Mouse (Mus musculus): ENCODE measurements around the gene Fam187a. TPM values are rescaled to one million over a fixed set of nuclear protein-coding genes. Genes with fewer than 3 reads are reported as not detected.
A peak's percentile ranks its signal among the peaks of the same experiment; 100 is the strongest.

The Fam187a gene
- 0.06 TPM in 1 of 2 replicates, not detected in the other for polyA plus RNA-seq (2015; fragmentation: Nextera tagmentation; extraction: Ambion mirVana)

DNA sequence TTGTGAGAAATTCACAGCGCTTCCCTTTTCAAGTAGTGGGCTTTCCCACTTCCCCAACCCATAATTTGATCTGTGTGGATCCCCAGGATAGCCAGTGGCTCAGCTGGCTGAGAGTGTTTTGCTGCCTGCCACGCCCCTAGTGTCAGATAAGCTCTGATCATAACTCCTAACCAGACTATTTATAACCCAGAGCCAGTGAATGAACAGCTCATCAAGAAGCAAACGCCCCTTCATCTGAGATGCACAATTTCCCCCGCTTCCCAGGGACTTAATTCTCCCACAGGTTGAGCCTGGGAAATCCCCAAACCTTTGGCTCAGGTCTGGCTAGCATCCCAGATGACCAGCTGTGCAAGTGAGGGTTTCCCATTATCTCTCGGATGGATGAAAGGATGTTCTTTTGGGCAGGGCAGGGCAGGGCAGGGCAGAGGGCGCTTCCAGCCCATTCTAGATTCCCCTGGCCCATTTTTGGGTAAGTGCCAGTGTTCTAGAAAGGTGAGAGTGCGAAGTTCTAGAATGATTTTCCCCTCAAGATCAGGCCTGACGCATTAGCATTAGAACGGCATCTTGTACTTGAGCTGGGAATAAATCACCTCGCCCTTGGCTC lies at the start of gene Fam187a:
TSS of gene Fam187a (plus strand) at position 554 of the 604 bp plus-strand sequence.
- Histone ChIP-seq H3K4me3 (replicated peaks) (no peak within 1 kb of the TSS), H3K9me3 (replicated peaks) (no peaks in the 10 kb centered on the region), H3K4me2 (no peak within 1 kb of the TSS), H3K4me1 (replicated peaks) (peaks cover 37% of the 10 kb centered on the region), H3K9ac (no peak within 1 kb of the TSS), H3K36me3 (no peaks in the 10 kb centered on the region), H3K27me3 (peaks cover 66% of the 10 kb centered on the region), H3K27ac (0 out of 2 replicates have a peak within 1 kb of the TSS, but pooled peaks have one; percentile 2)
- WGBS (ENCODE audit: insufficient replicate concordance), result 44% methylated on average over 10 of the region's 10 CpGs
- DNase-seq, result no peak
- ATAC-seq (ENCODE audit: low read depth), result no peak

DNA sequence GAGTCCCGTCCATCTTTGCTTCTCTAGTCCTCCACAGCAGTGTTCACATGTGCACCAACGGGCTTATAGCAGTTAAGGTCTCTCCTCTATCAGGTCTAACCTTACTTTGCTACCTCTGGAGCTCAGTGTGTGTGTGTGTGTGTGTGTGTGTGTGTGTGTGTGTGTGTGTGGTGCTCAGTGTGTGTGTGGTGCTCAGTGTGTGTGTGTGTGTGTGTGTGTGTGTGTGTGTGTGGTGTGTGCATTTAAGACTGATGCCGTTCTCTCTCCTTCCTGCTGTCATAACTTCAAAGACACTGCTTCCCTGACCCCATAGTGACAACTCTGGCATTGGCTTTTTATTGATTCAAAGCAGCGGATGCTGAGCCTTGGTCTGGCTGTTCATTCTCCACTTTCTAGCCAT lies 49.4 kb upstream of the Fam187a start, which contains the start of gene Higd1b:
TSS of gene Higd1b (plus strand) at position 301 of the 400 bp plus-strand sequence.
- Histone ChIP-seq H3K4me1 (replicated peaks) (no peaks in the 10 kb centered on the region), H3K9me3 (replicated peaks) (no peaks in the 10 kb centered on the region), H3K9ac (no peak within 1 kb of the TSS), H3K36me3 (peaks cover 43% of the 10 kb centered on the region), H3K27ac (no peak within 1 kb of the TSS), H3K27me3 (0 out of 2 replicates have a peak, but pooled peaks cover 8% of the 10 kb centered on the region), H3K4me3 (replicated peaks) (no peak within 1 kb of the TSS), H3K4me2 (no peak within 1 kb of the TSS)
- WGBS (ENCODE audit: insufficient replicate concordance), result 76% methylated on average over 4 of the region's 4 CpGs
- ATAC-seq (ENCODE audit: low read depth) (no peak), DNase-seq (no peak)

DNA sequence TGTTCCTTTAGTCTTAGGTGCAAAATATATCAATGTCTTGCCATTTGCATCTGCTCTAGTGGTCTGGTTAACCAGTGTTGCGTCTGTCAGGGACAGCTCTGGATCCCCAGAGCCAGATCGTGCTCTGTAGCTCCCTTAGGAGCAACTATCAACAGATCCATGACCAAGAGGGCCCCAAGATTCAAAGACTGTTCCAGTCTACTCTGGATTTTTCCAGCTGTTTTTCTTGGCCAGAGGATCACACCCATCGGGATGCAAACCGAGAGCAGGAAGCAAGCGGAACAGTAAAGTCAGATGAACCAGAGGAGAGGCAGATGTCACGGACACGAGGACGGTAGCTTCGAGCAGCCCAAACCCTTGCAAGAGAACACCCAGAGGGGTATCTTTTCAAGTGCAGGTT lies 48.8 kb upstream of the Fam187a start:
- ATAC-seq (ENCODE audit: low read depth) (no peak), DNase-seq (no peak)
- WGBS (ENCODE audit: insufficient replicate concordance), result 80% methylated on average over 9 of the region's 9 CpGs
- Histone ChIP-seq H3K36me3 (peaks cover 48% of the 10 kb centered on the region), H3K4me3 (replicated peaks) (no peak overlapping the region), H3K27me3 (0 out of 2 replicates have a peak, but pooled peaks cover 3% of the 10 kb centered on the region), H3K4me1 (replicated peaks) (no peaks in the 10 kb centered on the region), H3K27ac (no peak overlapping the region), H3K9ac (no peak overlapping the region), H3K4me2 (no peak overlapping the region), H3K9me3 (replicated peaks) (no peaks in the 10 kb centered on the region)

DNA sequence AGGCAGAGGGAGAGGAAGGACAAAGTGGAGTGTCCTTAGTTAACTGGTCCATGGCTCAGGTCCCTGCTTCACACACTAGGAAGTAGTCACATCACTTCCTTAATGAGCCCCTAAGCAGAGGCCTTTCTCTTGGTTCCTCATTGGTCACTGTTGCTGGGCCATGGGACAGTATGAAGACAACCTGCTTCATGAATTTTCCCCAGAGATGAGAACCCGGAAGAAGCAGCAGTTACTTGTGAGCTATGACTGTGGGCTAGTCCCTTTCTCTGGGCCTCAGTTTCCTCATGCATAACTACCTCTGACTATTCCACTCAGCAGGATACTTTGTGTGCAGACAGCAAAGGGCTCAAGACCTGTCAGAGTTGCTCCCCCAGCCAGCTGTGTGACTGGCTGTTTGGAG lies 47.6 kb upstream of the Fam187a start:
- 79% methylated on average over 1 of the region's 1 CpGs for WGBS (ENCODE audit: insufficient replicate concordance)
- Histone ChIP-seq H3K36me3 (peaks cover 61% of the 10 kb centered on the region), H3K9me3 (replicated peaks) (no peaks in the 10 kb centered on the region), H3K27me3 (no peaks in the 10 kb centered on the region), H3K9ac (no peak overlapping the region), H3K4me1 (replicated peaks) (no peaks in the 10 kb centered on the region), H3K4me3 (replicated peaks) (no peak overlapping the region), H3K4me2 (no peak overlapping the region), H3K27ac (no peak overlapping the region)
- DNase-seq (no peak), ATAC-seq (ENCODE audit: low read depth) (no peak)

DNA sequence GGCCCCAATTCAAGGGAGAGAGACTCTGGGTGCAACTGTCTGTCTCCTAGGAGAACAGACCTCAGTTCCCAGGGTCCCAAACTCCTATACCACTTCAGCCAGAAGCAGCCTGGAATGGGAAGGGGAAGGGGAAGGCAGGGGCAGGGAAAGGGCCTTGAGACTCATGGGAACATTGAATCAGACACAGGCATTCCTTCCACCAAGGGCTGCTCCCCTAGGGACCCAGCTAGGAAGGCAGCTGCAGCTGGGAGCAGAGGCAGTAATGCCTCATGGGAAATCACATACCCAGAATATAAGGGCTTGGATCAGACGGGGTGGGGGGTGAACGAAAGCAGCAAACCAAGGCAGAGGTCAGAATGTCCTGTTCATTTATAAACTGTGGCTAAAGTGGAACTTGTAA lies 46.8 kb upstream of the Fam187a start:
- Histone ChIP-seq H3K27me3 (no peaks in the 10 kb centered on the region), H3K4me2 (no peak overlapping the region), H3K9me3 (replicated peaks) (no peaks in the 10 kb centered on the region), H3K27ac (no peak overlapping the region), H3K4me1 (replicated peaks) (no peaks in the 10 kb centered on the region), H3K9ac (no peak overlapping the region), H3K4me3 (replicated peaks) (no peak overlapping the region), H3K36me3 (peaks cover 68% of the 10 kb centered on the region)
- DNase-seq (no peak), ATAC-seq (ENCODE audit: low read depth) (no peak)
- 87% methylated on average over 2 of the region's 2 CpGs for WGBS (ENCODE audit: insufficient replicate concordance)

DNA sequence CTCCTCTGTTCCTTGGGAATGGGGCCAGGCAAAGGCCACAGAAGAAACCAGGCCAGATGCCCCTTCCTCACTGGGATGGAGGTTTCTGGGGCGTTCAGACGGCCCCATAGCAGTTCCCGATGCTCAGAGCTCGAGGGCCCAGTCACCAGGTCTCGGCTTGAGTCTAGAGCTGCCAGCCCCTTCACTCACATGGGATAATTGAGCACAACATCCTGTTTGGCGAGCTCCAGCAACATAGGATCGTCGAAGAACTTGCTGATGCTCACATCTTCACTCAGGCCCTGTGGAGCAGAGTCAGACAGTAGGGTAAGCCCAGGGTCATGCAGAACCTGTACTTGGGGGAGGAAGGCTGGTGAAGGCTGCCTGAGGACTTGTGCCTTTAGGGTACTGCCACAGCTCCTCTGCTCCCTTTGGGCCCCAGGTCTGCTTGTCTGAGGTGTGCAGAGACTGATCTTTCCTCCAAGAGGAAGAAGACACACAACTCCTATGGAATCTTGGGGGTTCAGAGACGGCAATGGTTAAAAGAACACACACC lies 46.3 kb upstream of the Fam187a start:
- H3K9me3 ChIP-seq (replicated peaks), result no peaks in the 10 kb centered on the region
- ATAC-seq (ENCODE audit: low read depth), result no peak
- H3K4me3 ChIP-seq (replicated peaks), result no peak overlapping the region
- no peak overlapping the region for H3K9ac ChIP-seq
- no peaks in the 10 kb centered on the region for H3K4me1 ChIP-seq (replicated peaks)
- H3K4me2 ChIP-seq, result no peak overlapping the region
- DNase-seq, result no peak
- H3K27me3 ChIP-seq, result no peaks in the 10 kb centered on the region
- no peak overlapping the region for H3K27ac ChIP-seq
- WGBS (ENCODE audit: insufficient replicate concordance), result 82% methylated on average over 9 of the region's 9 CpGs
- H3K36me3 ChIP-seq, result peaks cover 74% of the 10 kb centered on the region

DNA sequence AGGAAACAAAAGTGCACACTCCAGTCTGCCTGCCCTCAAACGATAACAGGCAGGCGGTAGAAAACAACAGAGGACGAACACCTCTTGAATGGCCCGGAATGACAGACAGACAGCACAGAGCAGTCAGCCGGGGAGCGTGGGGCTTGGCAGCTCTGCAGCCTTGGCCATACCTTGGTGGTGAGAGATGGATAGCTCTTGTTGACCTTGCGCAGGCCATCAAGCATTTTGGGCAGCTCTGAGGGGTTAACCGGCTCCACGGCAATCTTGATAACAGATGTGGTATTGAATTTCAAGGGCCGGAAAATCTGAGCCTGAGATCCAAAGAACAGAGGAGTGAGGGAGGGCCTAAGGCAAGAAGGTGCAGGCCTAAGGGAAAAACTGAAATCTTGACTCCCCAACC lies 39.0 kb upstream of the Fam187a start:
- no peak overlapping the region for H3K4me3 ChIP-seq (replicated peaks)
- no peak for DNase-seq
- peaks cover 100% of the 10 kb centered on the region for H3K36me3 ChIP-seq
- no peak overlapping the region for H3K4me2 ChIP-seq
- H3K27ac ChIP-seq, result no peak overlapping the region
- no peaks in the 10 kb centered on the region for H3K4me1 ChIP-seq (replicated peaks)
- H3K27me3 ChIP-seq, result no peaks in the 10 kb centered on the region
- WGBS (ENCODE audit: insufficient replicate concordance), result 86% methylated on average over 10 of the region's 10 CpGs
- H3K9ac ChIP-seq, result no peak overlapping the region
- ATAC-seq (ENCODE audit: low read depth), result no peak
- no peaks in the 10 kb centered on the region for H3K9me3 ChIP-seq (replicated peaks)

GRCm38 (mm10) chr11:102851883-102852282 lies 33.1 kb upstream of the Fam187a start:
- no peak overlapping the region for H3K27ac ChIP-seq
- no peaks in the 10 kb centered on the region for H3K27me3 ChIP-seq
- H3K4me3 ChIP-seq (replicated peaks), result no peak overlapping the region
- peak; percentile 5 for DNase-seq
- H3K4me2 ChIP-seq, result no peak overlapping the region
- H3K9me3 ChIP-seq (replicated peaks), result no peaks in the 10 kb centered on the region
- H3K36me3 ChIP-seq, result peaks cover 98% of the 10 kb centered on the region
- H3K9ac ChIP-seq, result no peak overlapping the region
- no peaks in the 10 kb centered on the region for H3K4me1 ChIP-seq (replicated peaks)
- WGBS (ENCODE audit: insufficient replicate concordance), result 65% methylated on average over 5 of the region's 5 CpGs
- no peak for ATAC-seq (ENCODE audit: low read depth)

GRCm38 (mm10) chr11:102853760-102854159 lies 31.2 kb upstream of the Fam187a start:
- Histone ChIP-seq H3K36me3 (peaks cover 98% of the 10 kb centered on the region), H3K9me3 (replicated peaks) (no peaks in the 10 kb centered on the region), H3K27me3 (no peaks in the 10 kb centered on the region), H3K9ac (no peak overlapping the region), H3K4me3 (replicated peaks) (no peak overlapping the region), H3K27ac (no peak overlapping the region), H3K4me2 (no peak overlapping the region), H3K4me1 (replicated peaks) (no peaks in the 10 kb centered on the region)
- ATAC-seq (ENCODE audit: low read depth) (no peak), DNase-seq (no peak)

GRCm38 (mm10) chr11:102855941-102856340 lies 29.0 kb upstream of the Fam187a start:
- H3K27me3 ChIP-seq, result no peaks in the 10 kb centered on the region
- no peak overlapping the region for H3K9ac ChIP-seq
- H3K4me3 ChIP-seq (replicated peaks), result no peak overlapping the region
- no peak overlapping the region for H3K27ac ChIP-seq
- no peaks in the 10 kb centered on the region for H3K4me1 ChIP-seq (replicated peaks)
- peaks cover 98% of the 10 kb centered on the region for H3K36me3 ChIP-seq
- DNase-seq, result no peak
- H3K9me3 ChIP-seq (replicated peaks), result no peaks in the 10 kb centered on the region
- H3K4me2 ChIP-seq, result no peak overlapping the region
- ATAC-seq (ENCODE audit: low read depth), result no peak
- WGBS (ENCODE audit: insufficient replicate concordance), result 73% methylated on average over 6 of the region's 6 CpGs

- 91% methylated on average over 11 of the region's 11 CpGs for WGBS (ENCODE audit: insufficient replicate concordance)
- ATAC-seq (ENCODE audit: low read depth) (no peak), DNase-seq (no peak)
These were observed 26.0 kb upstream of the Fam187a start for GRCm38 (mm10) chr11:102858951-102859350.

GRCm38 (mm10) chr11:102859933-102860332 lies 25.0 kb upstream of the Fam187a start:
- H3K27me3 ChIP-seq, result no peaks in the 10 kb centered on the region
- H3K4me3 ChIP-seq (replicated peaks), result no peak overlapping the region
- no peaks in the 10 kb centered on the region for H3K9me3 ChIP-seq (replicated peaks)
- no peak overlapping the region for H3K9ac ChIP-seq
- H3K36me3 ChIP-seq, result peaks cover 99% of the 10 kb centered on the region
- 88% methylated on average over 8 of the region's 8 CpGs for WGBS (ENCODE audit: insufficient replicate concordance)
- no peak overlapping the region for H3K4me2 ChIP-seq
- DNase-seq (no peak), ATAC-seq (ENCODE audit: low read depth) (no peak)
- H3K27ac ChIP-seq, result no peak overlapping the region
- H3K4me1 ChIP-seq (replicated peaks), result no peaks in the 10 kb centered on the region

More at GRCm38 (mm10) chr11:102858951-102859350, 26.0 kb upstream of the Fam187a start:
- no peaks in the 10 kb centered on the region for H3K27me3 ChIP-seq
- no peak overlapping the region for H3K4me3 ChIP-seq (replicated peaks)
- no peak overlapping the region for H3K27ac ChIP-seq
- no peaks in the 10 kb centered on the region for H3K4me1 ChIP-seq (replicated peaks)
- H3K36me3 ChIP-seq, result peaks cover 99% of the 10 kb centered on the region
- no peaks in the 10 kb centered on the region for H3K9me3 ChIP-seq (replicated peaks)
- no peak overlapping the region for H3K4me2 ChIP-seq
- H3K9ac ChIP-seq, result no peak overlapping the region
